Mouse (Mus musculus): ENCODE results near the gene Ctxn2.
A peak's percentile ranks its signal among the peaks of the same experiment; 100 is the strongest.
"Not testable (repeated sequence)": the region's sequence is repeated elsewhere in the genome, so short reads cannot be mapped to it uniquely, and the experiment has no call there.

Gene Ctxn2

GRCm38 (mm10) chr2:125135903-125136811, at the start of gene Ctxn2:
Ctxn2 (plus strand) TSS chr2:125136692.
- no peak for DNase-seq (ENCODE audit: low read depth, low spot score)

DNA sequence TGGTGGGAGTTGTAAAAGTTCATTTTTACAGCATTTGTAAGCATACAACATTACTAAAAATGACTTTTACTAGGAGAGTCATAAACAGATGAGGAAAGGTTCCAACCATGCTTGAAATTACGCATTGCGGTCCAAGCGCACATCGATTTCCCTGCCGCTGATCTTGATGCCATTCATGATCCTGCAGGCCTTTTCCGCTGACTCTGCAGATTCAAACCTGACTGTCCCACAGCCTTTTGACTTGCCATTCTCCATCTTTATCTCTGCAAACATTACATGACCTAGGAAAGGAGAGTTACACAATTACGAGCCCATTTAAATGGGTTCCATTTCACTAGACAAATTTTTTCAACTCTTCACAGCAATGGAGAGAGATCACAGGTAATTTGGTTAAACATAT, 47.7 kb upstream of the Ctxn2 start:
- no peak for DNase-seq (ENCODE audit: low read depth, low spot score)

DNA sequence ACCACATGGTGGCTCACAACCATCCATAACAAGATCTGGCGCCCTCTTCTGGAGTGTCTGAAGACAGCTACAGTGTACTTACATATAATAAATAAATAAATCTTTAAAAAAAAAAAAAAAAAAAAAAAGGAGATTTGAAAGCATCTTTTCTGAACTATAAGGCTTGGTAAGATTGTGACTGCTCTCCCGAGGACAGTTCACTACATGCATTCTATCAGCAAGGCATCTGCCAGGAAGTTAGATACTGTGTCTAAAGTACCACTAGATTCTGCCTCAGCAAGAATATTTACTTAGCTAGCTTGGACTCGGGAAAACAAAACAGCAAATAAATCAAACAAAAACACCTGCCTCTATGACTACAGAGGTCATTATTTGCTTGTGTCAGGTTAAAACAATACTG, 44.4 kb upstream of the Ctxn2 start:
- DNase-seq (ENCODE audit: low read depth, low spot score): not testable (repeated sequence)

- DNase-seq (ENCODE audit: low read depth, low spot score): not testable (repeated sequence)
These were observed 32.0 kb upstream of the Ctxn2 start for GRCm38 (mm10) chr2:125104491-125104890.

DNA sequence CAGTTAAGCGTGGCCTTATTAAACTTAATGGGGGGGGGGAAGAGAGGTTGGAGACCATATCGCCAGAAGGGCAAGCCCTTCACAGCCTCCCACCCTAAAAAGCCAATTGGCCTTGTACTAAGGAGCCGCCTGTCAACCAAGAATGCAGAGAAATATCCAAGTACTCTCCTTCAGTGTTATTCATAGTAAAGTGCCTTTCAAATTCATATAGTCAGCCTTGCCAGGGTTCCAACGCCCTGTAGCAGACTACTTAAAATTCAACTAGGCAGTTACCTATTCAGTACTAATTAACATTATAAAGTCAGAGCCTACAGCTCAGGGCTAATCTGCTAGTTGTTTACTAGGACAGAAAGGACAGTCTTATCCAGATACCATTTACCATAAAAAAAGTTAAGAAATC, 30.0 kb upstream of the Ctxn2 start:
- not testable (repeated sequence) for DNase-seq (ENCODE audit: low read depth, low spot score)

DNA sequence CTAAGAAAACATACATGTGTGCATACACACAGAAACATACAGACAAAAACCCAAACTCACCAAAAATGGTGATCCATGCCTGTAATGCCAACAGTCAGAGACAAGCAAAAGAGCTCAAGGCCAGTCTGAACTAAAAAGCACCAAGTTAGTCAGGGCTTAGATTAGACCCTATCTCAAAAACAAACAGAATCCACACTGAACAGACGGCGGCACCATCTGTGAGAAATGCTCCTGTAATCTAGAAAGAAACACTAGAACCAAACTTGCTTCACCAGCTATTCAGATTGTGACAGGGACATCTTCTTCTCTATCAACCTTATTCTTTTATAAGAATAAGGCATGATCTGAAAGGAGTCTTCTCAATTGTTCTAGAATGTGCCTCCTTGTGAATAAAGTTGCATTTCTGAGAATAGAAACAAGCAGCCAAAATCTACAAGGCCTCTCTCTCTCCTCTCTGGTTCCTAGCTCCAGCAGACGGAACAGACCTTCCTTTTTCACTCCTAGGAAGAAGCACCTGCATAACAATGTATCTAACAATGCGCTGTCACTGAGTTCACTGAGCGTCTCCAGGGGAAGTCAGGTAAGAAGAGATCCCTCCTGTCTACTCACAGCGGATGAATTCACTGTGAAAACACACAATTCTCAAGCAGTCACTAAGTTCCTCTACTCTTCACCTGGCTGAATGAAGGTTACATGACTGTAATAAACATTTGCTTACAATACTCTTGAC, 16.9 kb upstream of the Ctxn2 start:
- DNase-seq (ENCODE audit: low read depth, low spot score): no peak

DNA sequence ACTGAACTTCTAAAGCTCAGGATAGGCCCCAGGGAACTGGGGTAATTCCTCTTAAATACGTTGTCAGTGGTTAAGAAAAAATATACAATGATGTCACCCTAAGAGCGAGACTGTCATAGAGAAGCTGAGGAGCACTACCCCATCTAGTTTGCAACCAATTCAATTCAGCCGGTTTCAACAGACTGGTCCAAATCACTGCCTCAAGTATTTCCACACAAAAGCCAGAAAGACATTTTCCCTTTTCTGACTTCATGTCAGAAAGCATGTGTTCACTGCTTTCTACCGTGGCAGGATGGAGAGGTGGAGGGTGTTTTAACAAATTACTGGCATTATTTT, 14.2 kb upstream of the Ctxn2 start:
- no peak for DNase-seq (ENCODE audit: low read depth, low spot score)

DNA sequence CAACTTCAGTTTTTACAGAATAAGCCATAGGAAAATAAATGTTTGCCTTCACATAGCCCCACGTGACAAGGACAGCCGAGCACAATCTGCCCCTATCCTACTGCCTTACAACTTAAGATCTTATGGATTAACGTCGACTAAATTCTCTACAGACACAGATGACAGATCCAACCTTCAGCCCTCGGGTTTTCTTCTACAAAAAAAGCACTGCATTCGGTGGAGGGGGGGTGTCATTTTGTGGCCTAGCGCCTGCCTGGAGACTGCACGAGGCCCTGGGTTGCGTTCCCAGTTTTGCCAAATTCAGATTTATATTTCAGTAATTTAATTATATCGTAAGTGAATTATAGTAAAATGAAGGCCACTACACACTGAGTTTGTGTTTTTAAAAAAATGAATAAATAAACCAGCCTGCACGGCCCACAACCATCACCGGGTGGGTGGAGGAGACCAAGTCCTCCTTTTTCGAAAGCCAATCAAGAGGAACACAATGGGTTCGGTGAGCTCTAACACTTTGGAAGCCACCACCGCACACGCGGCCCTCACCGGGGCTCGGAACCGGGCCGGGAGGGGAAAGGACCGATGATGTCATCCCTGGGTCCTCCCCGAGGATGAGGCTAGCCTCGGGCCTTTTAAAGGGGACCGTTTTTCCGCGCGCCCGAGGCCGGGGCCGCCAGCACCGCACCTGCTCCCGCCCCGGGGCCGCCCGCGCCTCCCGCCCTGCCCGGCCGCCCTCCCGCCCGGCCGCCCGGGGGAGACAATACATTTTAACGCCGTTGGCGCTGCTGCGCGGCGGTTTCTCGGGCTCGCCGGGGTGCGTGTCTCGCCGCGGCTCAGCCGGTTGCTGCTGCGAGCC, 13.6 kb upstream of the Ctxn2 start:
- peak; percentile 39 for DNase-seq (ENCODE audit: low read depth, low spot score)

DNA sequence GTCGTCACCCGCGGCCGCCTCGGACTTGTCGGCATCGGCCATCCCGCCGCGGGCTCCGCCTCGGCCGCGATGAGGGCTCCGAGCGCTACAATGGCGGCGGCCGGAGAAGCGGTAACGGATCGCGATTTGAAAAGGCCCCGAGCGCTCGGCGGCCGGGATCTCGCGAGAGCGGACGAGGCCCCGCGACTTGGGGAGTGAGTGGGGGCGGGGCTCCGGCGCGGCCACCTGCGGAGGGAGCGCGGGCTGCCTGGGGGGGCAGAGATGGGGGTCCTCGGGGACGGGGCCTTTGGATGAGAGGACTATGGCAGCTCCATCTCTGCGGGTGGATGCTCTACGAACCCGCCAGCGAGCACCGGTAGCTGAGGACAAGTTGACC, 13.0 kb upstream of the Ctxn2 start, which contains the start of gene Myef2:
Gene Myef2, minus strand, starts transcription at position 185 of the 376 bp plus-strand sequence.
- peak; percentile 77 for DNase-seq (ENCODE audit: low read depth, low spot score)

DNA sequence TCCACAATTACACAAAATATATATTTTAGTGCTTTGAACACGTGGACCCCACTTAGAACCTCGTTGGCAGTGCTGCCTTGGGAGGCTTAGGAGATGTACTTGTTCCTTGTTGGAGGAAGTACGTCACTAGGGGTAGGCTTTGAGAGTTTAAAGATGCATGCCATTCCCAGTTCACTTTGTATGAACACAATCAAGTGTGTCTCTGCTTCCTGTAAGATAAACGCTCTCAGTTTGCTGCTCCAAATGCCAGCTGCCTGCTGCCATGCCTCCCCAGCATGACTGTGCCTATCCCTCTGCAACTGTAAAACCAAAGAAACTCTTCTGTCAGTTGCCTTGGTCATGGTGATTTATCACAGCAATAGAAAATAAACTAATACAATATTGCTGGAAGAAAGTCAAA, 10.7 kb upstream of the Ctxn2 start:
- DNase-seq (ENCODE audit: low read depth, low spot score): no peak

DNA sequence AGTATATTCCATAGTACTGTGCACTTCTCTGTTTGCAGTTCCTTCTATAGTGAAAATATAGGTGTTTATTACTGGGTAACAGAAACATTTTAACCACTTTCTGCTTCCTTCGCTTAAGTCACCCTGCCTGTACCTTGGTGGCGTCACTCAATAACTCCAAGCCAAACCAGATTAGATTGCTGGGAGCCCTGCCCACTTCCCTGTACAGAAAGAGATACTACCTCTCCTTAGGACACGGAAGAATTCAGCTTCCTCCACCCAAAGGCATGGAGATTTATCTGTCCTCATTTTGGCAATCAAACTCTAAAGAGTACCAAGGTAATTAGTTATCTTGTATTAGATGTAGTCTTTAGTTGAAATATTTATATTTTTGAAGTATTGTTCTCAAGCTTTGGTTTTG, 9.7 kb upstream of the Ctxn2 start:
- DNase-seq (ENCODE audit: low read depth, low spot score): no peak

- DNase-seq (ENCODE audit: low read depth, low spot score): no peak
These were observed 2.4 kb upstream of the Ctxn2 start for GRCm38 (mm10) chr2:125134113-125134512.

DNA sequence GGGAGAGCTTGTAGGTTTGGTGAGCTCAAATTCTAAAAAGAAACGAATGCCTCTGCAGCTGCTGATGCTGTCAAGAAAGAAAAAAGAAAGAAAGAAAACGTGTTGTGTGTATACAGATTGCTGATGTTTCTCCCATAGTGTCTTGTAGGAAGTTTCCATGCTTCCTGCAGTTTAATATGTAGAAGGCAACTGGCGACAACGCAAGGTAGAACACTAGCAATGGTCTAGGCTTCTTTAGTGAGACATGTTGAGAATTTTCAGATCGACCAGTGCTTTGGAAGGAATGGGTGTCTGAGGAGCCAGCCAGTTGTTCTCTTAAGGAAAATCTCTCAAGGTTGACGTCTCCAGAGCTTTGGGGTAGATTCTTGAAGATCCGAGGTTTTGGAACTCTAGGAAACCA, 354 bp downstream of the Ctxn2 start:
- DNase-seq (ENCODE audit: low read depth, low spot score): no peak

GRCm38 (mm10) chr2:125142336-125142735, 5.8 kb downstream of the Ctxn2 start:
- no peak for DNase-seq (ENCODE audit: low read depth, low spot score)

DNA sequence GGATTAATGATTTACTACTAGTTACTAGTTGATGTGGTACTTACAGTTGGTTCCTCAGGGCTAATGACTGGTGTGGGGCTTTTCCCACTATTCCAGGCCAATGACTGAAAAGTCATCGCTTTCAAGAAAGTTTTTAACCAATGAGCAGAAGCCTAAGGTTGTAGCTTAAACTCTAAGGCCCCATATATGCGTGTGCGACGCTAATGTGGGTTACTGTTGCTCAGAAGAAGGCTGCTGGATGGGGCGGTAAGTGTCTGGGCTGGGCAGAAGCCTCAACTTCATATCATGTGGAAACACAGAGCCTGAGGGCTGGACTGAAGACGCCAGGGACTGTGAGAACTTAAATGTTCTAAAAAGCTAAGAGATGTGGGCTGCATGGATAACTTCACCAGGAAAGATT, 15.9 kb downstream of the Ctxn2 start, which contains the start of gene Slc12a1:
Gene Slc12a1, plus strand, starts transcription at position 118 of the 400 bp plus-strand sequence.
- DNase-seq (ENCODE audit: low read depth, low spot score): no peak

DNA sequence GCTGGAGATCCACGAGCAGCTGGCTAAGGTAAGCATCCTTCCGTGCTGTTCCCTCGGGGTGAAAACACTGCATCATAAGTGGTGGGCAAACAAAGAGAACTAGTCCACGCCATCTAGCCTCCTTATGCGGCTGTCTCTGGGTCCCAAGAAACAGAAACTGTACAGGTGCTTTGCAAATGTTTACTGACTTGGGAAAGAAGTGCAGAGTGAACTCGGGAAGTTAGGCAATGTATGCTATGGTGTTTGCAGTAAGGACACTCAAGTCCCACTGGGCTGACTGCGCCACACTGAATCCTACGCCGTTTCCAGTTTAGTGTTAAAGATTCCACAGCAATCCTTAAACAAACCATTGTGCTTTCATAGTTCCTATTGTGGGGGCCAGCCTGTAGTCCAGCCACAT, 17.8 kb downstream of the Ctxn2 start:
- DNase-seq (ENCODE audit: low read depth, low spot score): no peak

DNA sequence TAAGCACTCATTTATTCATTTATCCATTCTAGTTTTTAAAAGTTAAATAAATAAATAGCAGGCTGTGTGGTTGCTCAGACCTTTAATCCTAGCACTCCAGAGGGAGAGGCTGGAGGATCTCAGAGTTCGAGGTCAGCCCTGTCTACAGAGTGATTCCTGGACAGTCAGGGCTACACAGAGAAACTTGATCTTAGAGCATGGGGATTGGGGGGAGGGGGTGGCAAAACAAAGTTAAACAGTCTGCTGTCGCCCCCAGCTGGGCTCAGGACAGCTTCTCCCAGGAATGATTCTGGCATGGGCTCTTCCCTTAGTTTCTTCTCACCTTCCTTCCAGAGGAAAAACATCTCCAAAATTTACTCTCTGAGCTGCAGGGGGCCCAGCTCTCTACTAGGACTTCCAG, 19.0 kb downstream of the Ctxn2 start:
- DNase-seq (ENCODE audit: low read depth, low spot score): no peak

DNA sequence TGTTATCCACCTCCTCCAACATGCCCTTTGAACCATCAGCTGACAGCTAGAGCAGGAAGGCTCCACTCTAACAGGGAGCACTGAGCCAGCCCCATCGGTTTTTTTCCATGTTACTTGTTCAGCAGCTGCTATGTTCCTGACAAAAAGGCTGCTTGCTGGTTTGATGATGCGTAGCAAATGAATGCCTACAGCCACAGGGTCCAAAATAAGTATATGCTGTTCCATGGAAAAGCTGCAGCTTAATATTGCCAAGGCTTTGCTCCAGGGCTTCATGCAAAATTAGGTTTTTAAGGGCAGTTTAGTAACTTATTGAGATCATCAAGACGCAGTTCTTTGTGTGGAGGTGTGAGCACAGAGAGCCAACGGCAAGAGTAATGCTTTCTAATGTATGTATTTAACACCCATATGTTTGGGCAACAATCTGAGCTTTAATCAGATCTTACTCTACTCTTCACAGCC, 25.5 kb downstream of the Ctxn2 start:
- DNase-seq (ENCODE audit: low read depth, low spot score): no peak

- no peak for DNase-seq (ENCODE audit: low read depth, low spot score)
These were observed 41.8 kb downstream of the Ctxn2 start for GRCm38 (mm10) chr2:125178225-125178798.

DNA sequence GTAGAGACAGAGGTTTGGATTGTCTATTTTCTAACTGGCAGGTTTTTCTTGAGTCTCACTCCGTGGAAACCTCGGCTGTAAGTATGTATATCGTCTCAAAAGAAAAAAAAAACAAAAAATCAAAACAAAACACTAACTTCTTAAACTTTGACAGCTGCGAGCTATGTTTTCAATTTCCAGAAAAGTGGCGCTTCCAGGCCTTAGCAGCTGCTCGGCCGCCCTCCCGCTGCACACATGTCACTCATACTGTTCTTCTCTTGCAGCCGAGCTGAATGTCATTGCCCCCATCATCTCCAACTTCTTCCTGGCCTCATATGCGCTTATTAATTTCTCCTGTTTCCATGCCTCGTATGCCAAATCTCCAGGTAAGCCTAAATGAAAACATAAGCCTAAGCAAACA, 51.4 kb downstream of the Ctxn2 start:
- no peak for DNase-seq (ENCODE audit: low read depth, low spot score)

GRCm38 (mm10) chr2:125189197-125189596, 52.7 kb downstream of the Ctxn2 start:
- peak; percentile 5 for DNase-seq (ENCODE audit: low read depth, low spot score)
